Mouse (Mus musculus): ENCODE results near the gene Synpo2.

Synpo2 gene

DNA sequence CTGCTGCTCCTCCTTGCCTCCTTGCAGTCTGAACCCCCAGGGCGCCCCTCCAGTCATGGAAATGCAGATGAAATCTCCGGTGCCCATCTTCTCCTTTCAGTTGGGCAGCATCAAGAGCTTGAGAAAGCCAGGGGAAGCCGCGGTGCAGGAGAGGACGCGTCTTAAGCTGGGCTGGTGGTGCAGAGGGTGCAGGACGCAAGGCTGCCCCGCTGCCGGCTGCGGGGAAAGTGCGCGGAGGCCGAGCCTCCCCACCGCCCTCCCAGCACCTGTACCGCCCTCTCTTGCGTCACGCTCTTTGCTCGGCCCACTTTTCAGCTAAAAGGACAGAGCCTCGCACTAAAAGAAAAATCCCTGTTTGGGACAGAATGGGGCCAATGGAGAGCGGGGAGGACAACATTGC is at the start of gene Synpo2:
Gene Synpo2, minus strand, starts transcription at position 229 of the 400 bp plus-strand sequence.
- ChIA-PET POLR2A (interaction anchor here in 3 of 4 experiments (1.0 to 3.2 kb wide), 10 partner anchors 17 to 272 kb away, joined by 3 to 11 read pairs (median 6); partner anchors contain the start of gene Sec24d (in 3 of the 3)), CTCF (interaction anchor here in 2 of 4 experiments (1.1 to 2.6 kb wide), 3 partner anchors 86 to 136 kb away, joined by 3 to 8 read pairs (median 7); no protein-coding TSS in a partner anchor)

- CTCF ChIA-PET = interaction anchor here in 1 of 4 experiments (0.9 kb wide), 1 partner anchor 11 kb away, joined by 3 read pairs; no protein-coding TSS in a partner anchor
- POLR2A ChIA-PET = no interaction called here
These were observed 49.7 kb upstream of the Synpo2 start for GRCm38 (mm10) chr3:123285649-123286048.

DNA sequence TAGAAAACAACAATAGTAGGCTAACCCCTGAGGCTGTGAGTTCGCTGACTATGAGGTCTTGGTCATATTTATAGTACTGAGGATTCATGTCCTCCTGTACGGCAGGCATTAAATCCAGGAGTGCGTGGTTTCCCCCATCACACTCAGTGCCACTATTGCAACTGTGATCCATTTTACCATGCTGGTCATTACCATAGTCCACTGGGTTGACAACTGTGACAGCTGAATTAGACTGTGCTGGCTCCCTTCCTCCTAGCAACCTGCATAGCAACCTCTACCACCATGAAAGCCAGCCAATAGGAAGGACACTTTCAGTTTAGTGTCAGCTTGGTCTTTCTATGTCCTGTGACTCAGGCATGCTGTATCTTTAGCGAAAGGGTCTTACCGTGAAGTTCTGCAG is 48.3 kb upstream of the Synpo2 start:
- ChIA-PET POLR2A (interaction anchor here in 1 of 4 experiments (0.6 kb wide), 1 partner anchor 332 kb away, joined by 3 read pairs; no protein-coding TSS in a partner anchor), CTCF (no interaction called here)

- POLR2A ChIA-PET = interaction anchor here in 1 of 4 experiments (0.6 kb wide), 1 partner anchor 207 kb away, joined by 3 read pairs; no protein-coding TSS in a partner anchor
- CTCF ChIA-PET = no interaction called here
These were observed 47.1 kb upstream of the Synpo2 start for GRCm38 (mm10) chr3:123282866-123283615.

GRCm38 (mm10) chr3:123267741-123268201 is 31.8 kb upstream of the Synpo2 start:
- ChIA-PET CTCF (interaction anchor here in 1 of 4 experiments (1.2 kb wide), 1 partner anchor 12 kb away, joined by 3 read pairs; no protein-coding TSS in a partner anchor), POLR2A (interaction anchor here (0.6 to 5.2 kb wide), 33 partner anchors 8 to 283 kb away, joined by 3 to 52 read pairs (median 4); partner anchors contain the start of genes Synpo2 (in 3 of the 4) and Mettl14 (in 1 of the 4))

GRCm38 (mm10) chr3:123266753-123267651 is 31.1 kb upstream of the Synpo2 start, which contains the start of gene Sec24d:
TSS of gene Sec24d (plus strand) at chr3:123267455.
- POLR2A ChIA-PET = interaction anchor here (0.6 to 5.2 kb wide), 37 partner anchors 8 to 1937 kb away, joined by 3 to 52 read pairs (median 4); partner anchors contain the start of genes Synpo2 (in 3 of the 4), Mettl14 (in 1 of the 4) and Pde5a (in 1 of the 4)
- CTCF ChIA-PET = interaction anchor here in 2 of 4 experiments (0.8 to 1.2 kb wide), 2 partner anchors 11 to 363 kb away, joined by 3 read pairs; no protein-coding TSS in a partner anchor

DNA sequence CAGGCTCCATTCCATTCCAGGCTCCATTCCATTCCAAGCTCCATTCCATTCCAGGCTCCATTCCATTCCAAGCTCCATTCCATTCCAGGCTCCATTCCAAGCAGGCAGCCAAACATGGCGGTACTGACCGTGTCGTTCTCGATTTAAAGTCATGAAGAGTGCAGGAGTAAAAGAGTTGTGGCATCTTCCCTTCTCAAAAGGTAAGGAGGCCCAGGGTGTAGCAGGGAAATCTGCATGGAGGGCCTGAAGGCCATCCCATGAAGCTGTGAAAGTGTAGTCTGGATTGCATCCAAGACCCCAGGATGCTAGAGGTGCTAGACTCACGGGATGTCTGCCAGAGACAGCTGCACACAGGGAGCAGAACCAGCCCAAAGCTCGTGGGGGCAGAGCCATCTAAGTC is 28.8 kb upstream of the Synpo2 start:
- POLR2A ChIA-PET = interaction anchor here in 3 of 4 experiments (0.6 to 5.2 kb wide), 9 partner anchors 8 to 244 kb away, joined by 3 to 52 read pairs (median 5); no protein-coding TSS in a partner anchor
- CTCF ChIA-PET = interaction anchor here in 2 of 4 experiments (0.9 to 1.7 kb wide), 3 partner anchors 9 to 106 kb away, joined by 3 to 5 read pairs (median 3); no protein-coding TSS in a partner anchor

DNA sequence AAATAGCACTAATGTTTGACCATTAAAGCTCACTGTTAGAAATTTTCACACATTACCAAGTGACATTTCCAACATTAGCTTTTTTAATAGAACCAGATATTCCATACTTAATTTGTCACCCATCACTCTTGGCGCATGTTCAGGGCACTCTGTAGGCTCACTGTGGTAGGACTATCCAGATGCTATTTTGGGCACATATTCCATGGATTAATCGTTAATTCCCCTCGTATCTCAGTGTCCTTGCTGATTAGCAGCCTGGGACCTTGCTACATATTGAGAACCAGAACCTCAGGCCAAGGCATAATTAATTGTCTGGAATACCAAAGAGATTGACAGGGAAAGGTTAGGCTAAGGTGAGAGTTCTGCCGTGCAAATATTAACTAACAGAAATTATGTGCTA is 22.8 kb upstream of the Synpo2 start:
- ChIA-PET POLR2A (interaction anchor here in 1 of 4 experiments (3.5 kb wide), 1 partner anchor 9 kb away, joined by 38 read pairs; the partner anchor contains the start of gene Sec24d), CTCF (no interaction called here)

DNA sequence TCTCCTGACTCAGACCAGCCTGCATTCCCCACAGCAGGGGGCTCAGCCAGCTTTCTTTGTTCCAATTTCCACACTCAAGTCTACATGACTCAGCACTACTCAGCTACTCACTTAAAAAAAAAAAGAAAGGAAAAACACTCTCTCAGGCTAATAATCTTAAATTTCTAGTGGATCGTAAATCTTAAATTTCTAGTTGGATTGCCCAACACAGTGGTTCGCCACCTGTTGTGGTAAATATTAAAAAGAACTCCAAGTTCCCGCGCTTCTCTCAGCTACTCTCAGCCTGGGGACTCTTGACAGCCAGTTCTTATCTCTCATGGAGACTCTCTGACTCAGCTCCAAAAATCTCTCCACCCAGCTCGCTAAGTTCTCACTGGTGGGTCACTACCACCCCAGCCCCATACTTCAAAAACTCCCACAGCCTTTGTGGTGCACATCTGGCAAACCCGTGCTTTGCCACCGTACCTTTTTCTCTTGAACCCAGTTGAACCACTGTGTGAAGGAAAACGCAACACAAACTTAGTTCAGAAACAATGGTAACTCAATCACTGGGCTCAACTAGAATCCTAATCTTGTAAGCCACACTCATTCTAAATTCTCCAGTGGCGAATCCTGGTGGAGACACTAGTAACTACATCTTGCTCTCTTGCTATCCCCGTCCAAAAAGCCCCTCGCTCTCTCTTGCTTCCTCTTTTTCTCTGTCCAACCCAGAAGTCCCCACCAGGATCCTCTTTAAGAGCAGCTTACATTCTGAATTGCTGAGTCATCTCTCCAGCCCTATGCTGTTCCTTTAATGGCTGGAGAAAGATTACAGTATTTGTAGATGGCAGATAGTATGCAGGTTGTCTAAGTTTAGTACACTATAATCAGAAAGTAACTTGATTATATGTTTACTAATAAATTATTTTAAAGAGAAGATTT is 20.5 kb upstream of the Synpo2 start:
- ChIA-PET CTCF (interaction anchor here in 3 of 4 experiments (0.5 to 0.9 kb wide), 4 partner anchors 9 to 682 kb away, joined by 3 to 5 read pairs (median 3); no protein-coding TSS in a partner anchor), POLR2A (interaction anchor here (0.7 to 5.5 kb wide), 21 partner anchors 8 to 273 kb away, joined by 3 to 52 read pairs (median 4); partner anchors contain the start of genes Sec24d (in 3 of the 4) and Synpo2 (in 1 of the 4))

DNA sequence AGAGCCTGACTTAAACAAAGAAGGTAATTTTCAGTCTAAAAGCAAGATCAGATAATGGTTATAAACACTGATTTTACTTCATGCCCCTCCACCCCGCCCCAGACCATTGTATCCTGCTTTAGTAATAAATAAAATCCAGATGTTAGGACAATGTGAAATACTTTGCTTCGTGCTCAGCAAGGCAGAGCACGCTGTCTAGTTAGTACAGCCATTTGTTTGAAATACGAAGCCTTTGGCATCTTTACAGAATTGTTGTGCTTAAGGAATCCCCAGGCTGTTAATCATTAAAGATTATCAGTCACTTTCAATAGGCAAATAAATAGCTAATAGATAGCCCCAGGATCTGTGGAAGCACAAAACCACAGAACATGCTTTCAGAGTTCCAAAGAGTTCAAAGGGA is 9.7 kb upstream of the Synpo2 start:
- CTCF ChIA-PET = no interaction called here
- POLR2A ChIA-PET = interaction anchor here in 1 of 4 experiments (0.6 to 0.9 kb wide), 2 partner anchors 11 to 1125 kb away, joined by 3 read pairs; no protein-coding TSS in a partner anchor

- ChIA-PET CTCF (no interaction called here), POLR2A (no interaction called here)
These were observed 8.4 kb upstream of the Synpo2 start for GRCm38 (mm10) chr3:123244376-123244775.

- CTCF ChIA-PET = interaction anchor here in 1 of 4 experiments (2.6 kb wide), 1 partner anchor 134 kb away, joined by 7 read pairs; no protein-coding TSS in a partner anchor
- POLR2A ChIA-PET = interaction anchor here in 3 of 4 experiments (1.9 to 3.2 kb wide), 3 partner anchors 19 to 30 kb away, joined by 6 to 11 read pairs (median 11); partner anchors contain the start of gene Sec24d (in 2 of the 3)
These were observed 1.5 kb upstream of the Synpo2 start for GRCm38 (mm10) chr3:123237446-123237845.

DNA sequence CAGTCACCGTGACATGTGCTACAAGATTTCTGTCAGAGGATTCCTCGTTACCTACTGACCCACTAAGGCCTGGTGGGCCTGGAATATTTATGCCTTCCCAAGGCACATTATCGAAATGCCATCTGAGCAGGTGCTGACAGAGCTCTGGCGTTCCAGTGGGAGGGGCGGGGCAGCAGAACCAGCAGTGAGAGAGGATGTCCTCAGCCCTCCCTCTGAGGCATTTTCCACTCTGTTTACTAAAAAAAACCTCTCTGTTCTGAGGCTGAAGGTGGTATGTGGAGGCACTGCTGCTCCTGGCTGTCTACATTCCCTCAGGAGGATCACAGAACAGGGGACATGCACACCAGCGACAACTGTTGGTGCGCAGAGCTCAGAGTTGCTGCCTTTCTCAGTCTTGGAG is 1.1 kb upstream of the Synpo2 start:
- CTCF ChIA-PET = interaction anchor here in 1 of 4 experiments (2.6 kb wide), 1 partner anchor 135 kb away, joined by 7 read pairs; no protein-coding TSS in a partner anchor
- POLR2A ChIA-PET = interaction anchor here in 3 of 4 experiments (1.1 to 3.2 kb wide), 5 partner anchors 19 to 271 kb away, joined by 4 to 11 read pairs (median 10); partner anchors contain the start of gene Sec24d (in 2 of the 3)

DNA sequence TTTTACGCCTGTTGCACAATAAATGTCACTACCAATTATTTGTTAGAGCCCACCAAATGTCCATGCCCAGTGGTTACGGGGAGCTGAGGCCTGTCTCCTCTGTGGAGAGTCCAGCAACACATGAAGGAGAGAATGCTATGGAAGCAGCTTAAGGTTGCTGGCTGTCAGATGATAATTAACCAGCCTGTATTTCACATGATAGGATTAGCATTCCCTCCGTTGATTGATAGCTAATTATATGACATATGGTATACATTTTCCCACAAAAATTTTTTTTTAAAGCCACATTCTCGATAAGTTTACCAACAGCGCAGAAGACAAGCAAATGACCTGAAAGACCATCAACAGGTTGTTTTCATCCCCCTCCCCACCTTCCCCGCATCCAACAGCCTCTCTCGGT is 454 bp downstream of the Synpo2 start:
- POLR2A ChIA-PET = interaction anchor here in 3 of 4 experiments (1.0 to 3.2 kb wide), 11 partner anchors 17 to 273 kb away, joined by 3 to 11 read pairs (median 5); partner anchors contain the start of gene Sec24d (in 3 of the 3)
- CTCF ChIA-PET = interaction anchor here in 2 of 4 experiments (1.1 to 2.6 kb wide), 3 partner anchors 87 to 136 kb away, joined by 3 to 8 read pairs (median 7); no protein-coding TSS in a partner anchor

- ChIA-PET POLR2A (interaction anchor here in 3 of 4 experiments (0.9 to 3.2 kb wide), 6 partner anchors 19 to 274 kb away, joined by 3 to 11 read pairs (median 5); partner anchors contain the start of gene Sec24d (in 1 of the 3)), CTCF (interaction anchor here in 3 of 4 experiments (0.7 to 2.3 kb wide), 4 partner anchors 84 to 92 kb away, joined by 3 to 8 read pairs (median 3); no protein-coding TSS in a partner anchor)
These were observed 1.6 kb downstream of the Synpo2 start for GRCm38 (mm10) chr3:123234191-123234836.

DNA sequence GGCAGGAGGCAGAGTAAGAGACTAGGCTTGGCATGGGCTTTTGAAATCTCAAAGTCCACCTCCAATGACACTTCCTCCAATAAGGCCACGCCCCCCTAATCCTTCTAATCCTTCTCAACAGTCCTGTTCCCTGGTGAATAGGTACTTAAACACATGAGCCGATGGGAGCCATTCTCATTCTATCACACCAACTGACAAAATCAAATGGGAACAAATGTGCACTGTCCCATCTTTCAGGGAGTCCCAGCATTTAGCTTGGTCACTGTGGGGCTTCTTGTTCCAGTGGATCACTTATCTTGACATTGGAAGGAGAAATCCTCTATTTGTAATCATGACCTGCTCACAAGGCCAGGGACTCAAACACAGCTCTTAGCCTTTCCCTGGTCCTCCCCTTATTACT is 4.3 kb downstream of the Synpo2 start:
- CTCF ChIA-PET = interaction anchor here in 2 of 4 experiments (0.6 to 1.0 kb wide), 2 partner anchors 72 to 215 kb away, joined by 4 to 10 read pairs; no protein-coding TSS in a partner anchor
- POLR2A ChIA-PET = interaction anchor here in 1 of 4 experiments (0.6 kb wide), 2 partner anchors 34 to 102 kb away, joined by 3 to 5 read pairs; no protein-coding TSS in a partner anchor
